Mouse (Mus musculus) stomach, embryonic 15.5 days (tissue): ENCODE results near the gene Ap3b1. TPM values are rescaled to one million over a fixed set of nuclear protein-coding genes. Genes with fewer than 3 reads are reported as not detected.

Source experiments
- microRNA-seq: library from miRNA; unstranded; fragments of <30 nt; microRNA quantifications from one replicate; pipeline ENCODE4, GENCODE M21; 2016
- polyA plus RNA-seq: library from polyadenylated mRNA; unstranded; fragments of >200 nt; fragmentation: Nextera tagmentation; extraction: Ambion mirVana; gene quantifications from 2 replicates; pipeline ENCODE4 v1.2.1, GENCODE M21; 2015

Ap3b1 gene
- polyA plus RNA-seq, 1 experiment from 2014 or later = 45.3 TPM

Small RNA genes within 50 kb of the gene (microRNA-seq; reads per million reads assigned to microRNA genes)
- gene Gm25109 = not detected

Other genes starting within 250 kb of the Ap3b1 start
- 37.1 and 38.4 TPM in 2 replicates for gene Scamp1, start 73.1 kb upstream of the Ap3b1 start, polyA plus RNA-seq